Mouse (Mus musculus) spleen, adult 18-20 months (tissue): ENCODE measurements around the gene Fastkd2.

Experiments used
- DNase-seq, 2 experiments: peaks; one replicate each; pipeline ENCODE4 v3.0.0; 2022; ENCODE audit warnings: mixed read lengths in 2 of 2

Gene Fastkd2

GRCm38 (mm10) chr1:63730240-63730771 lies at the start of gene Fastkd2, which contains the start of gene Mdh1b:
Fastkd2 (plus strand) TSS chr1:63730614.
Mdh1b (minus strand) TSS chr1:63730318.
- peak; percentile 67 to 77 for DNase-seq

- DNase-seq, result no peak
Measured at GRCm38 (mm10) chr1:63686827-63687226, 43.6 kb upstream of the Fastkd2 start, which contains the start of gene Dytn. Dytn (minus strand) TSS chr1:63686927.

GRCm38 (mm10) chr1:63696861-63697260 lies 33.6 kb upstream of the Fastkd2 start:
- DNase-seq, result no peak

- no peak for DNase-seq
Measured at GRCm38 (mm10) chr1:63705733-63706132, 24.7 kb upstream of the Fastkd2 start.

- DNase-seq, result no peak
Measured at GRCm38 (mm10) chr1:63708876-63709275, 21.5 kb upstream of the Fastkd2 start.

GRCm38 (mm10) chr1:63720161-63720560 lies 10.3 kb upstream of the Fastkd2 start:
- no peak for DNase-seq

- no peak for DNase-seq
Measured at GRCm38 (mm10) chr1:63729796-63730195, 618 bp upstream of the Fastkd2 start.

- no peak for DNase-seq
Measured at GRCm38 (mm10) chr1:63756005-63756404, 25.6 kb downstream of the Fastkd2 start.

GRCm38 (mm10) chr1:63763212-63763694 lies 32.8 kb downstream of the Fastkd2 start:
- peak in 1 of 2 experiments; percentile 2 for DNase-seq

GRCm38 (mm10) chr1:63763881-63764386 lies 33.5 kb downstream of the Fastkd2 start:
- no peak for DNase-seq

- no peak for DNase-seq
Measured at GRCm38 (mm10) chr1:63764395-63764794, 34.0 kb downstream of the Fastkd2 start.

- no peak for DNase-seq
Measured at GRCm38 (mm10) chr1:63768112-63768511, 37.7 kb downstream of the Fastkd2 start.

- no peak for DNase-seq
Measured at GRCm38 (mm10) chr1:63769167-63769566, 38.8 kb downstream of the Fastkd2 start, which contains the start of gene 4933402D24Rik. 4933402D24Rik (minus strand) TSS chr1:63769267.

GRCm38 (mm10) chr1:63770309-63770708 lies 39.9 kb downstream of the Fastkd2 start:
- no peak for DNase-seq

GRCm38 (mm10) chr1:63776396-63776795 lies 46.0 kb downstream of the Fastkd2 start:
- no peak for DNase-seq

- DNase-seq, result no peak
Measured at GRCm38 (mm10) chr1:63776902-63777630, 46.7 kb downstream of the Fastkd2 start.

- DNase-seq, result no peak
Measured at GRCm38 (mm10) chr1:63794326-63794725, 63.9 kb downstream of the Fastkd2 start.
